Mouse (Mus musculus): ENCODE results near the gene Fnbp1l.

DNA sequence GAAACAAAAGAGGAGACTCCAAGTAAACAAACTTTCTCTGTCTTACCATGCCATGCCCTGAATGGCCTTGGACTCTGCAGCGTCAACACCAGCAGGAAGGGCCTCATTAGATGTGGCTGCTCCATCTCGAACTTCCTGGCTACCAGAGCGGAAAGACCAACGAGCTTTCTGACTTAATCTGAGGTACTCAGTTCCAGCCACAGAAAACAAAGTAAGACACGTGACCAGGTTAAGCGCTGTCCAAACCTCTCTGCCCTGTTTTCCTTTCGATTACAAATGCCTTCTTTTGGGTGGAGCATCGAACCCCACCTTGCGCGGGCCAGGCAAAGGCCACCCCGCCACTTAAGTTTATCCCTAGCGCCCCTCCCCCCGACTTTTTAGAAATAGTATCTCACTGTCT, 10.1 kb upstream of the Fnbp1l start:
- TF ChIP-seq CTCF (IDR thresholded peaks at IDR 0.05; ENCODE audit: low read depth) (no peak), EP300 (IDR thresholded peaks at IDR 0.05; ENCODE audit: low read depth) (no peak)
